Mouse (Mus musculus) embryonic facial prominence, embryonic 11.5 days (tissue): Measurements from ENCODE around the gene Frmpd2. TPM values are rescaled to one million over a fixed set of nuclear protein-coding genes. Genes with fewer than 3 reads are reported as not detected.

Experiments used
- ATAC-seq: fragments of 200-750 bp; cut with Nextera tagmentation; replicated peaks from 2 replicates; pipeline ENCODE4 v1.8.0; 2017; ENCODE audit warnings: low read depth; ENCODE audit not compliant: insufficient number of reproducible peaks, low FRiP score, low TSS enrichment
- DNase-seq: peaks from one replicate; pipeline ENCODE4 v3.0.0-alpha.2; 2015; ENCODE audit warnings: low spot score
- H3K27ac ChIP-seq: fragments of 300-500 bp; sonication (generic); replicated peaks from 2 replicates; pipeline ENCODE4 v1.5.1; 2014; ENCODE audit warnings: mild to moderate bottlenecking, low read depth, low read length, control low read depth
- H3K27me3 ChIP-seq: fragments of 300-500 bp; sonication (generic); 2 replicates; pipeline ENCODE4 v1.6.1; 2014; ENCODE audit warnings: mild to moderate bottlenecking, low read length, moderate library complexity, mixed read lengths; ENCODE audit not compliant: control insufficient read depth, insufficient read depth
- H3K36me3 ChIP-seq: fragments of 300-500 bp; sonication (generic); replicated peaks from 2 replicates; pipeline ENCODE4 v1.6.1; 2014; ENCODE audit warnings: low read depth, mild to moderate bottlenecking, low read length, moderate library complexity, mixed read lengths; ENCODE audit not compliant: control insufficient read depth, insufficient read depth
- H3K4me1 ChIP-seq: fragments of 300-500 bp; sonication (generic); 2 replicates; pipeline ENCODE4 v1.6.1; 2014; ENCODE audit warnings: low read length, mixed read lengths; ENCODE audit not compliant: control insufficient read depth, insufficient read depth
- H3K4me2 ChIP-seq: fragments of 300-500 bp; sonication (generic); 2 replicates; pipeline ENCODE4 v1.6.1; 2014; ENCODE audit warnings: low read depth, mild to moderate bottlenecking, control low read depth, low read length, moderate library complexity
- H3K4me3 ChIP-seq: fragments of 300-500 bp; sonication (generic); 2 replicates; pipeline ENCODE4 v1.5.1; 2014; ENCODE audit warnings: low read depth, low read length, control low read depth
- H3K9ac ChIP-seq: fragments of 300-500 bp; sonication (generic); replicated peaks from 2 replicates; pipeline ENCODE4 v1.6.1; 2014; ENCODE audit warnings: mild to moderate bottlenecking, control low read depth, low read length
- H3K9me3 ChIP-seq: fragments of 300-500 bp; sonication (generic); replicated peaks from 2 replicates; pipeline ENCODE4 v1.6.1; 2016; ENCODE audit warnings: mild to moderate bottlenecking, low read length, inconsistent platforms, mixed read lengths; ENCODE audit not compliant: control insufficient read depth
- WGBS: fragments of 180-500 bp; shearing (Covaris S2); extraction: QIAGEN DNeasy Blood & Tissue Kit; methylation state at CpG from one replicate; pipeline ENCODE4 v1.1.7; 2014; 5-methylcytosine and 5-hydroxymethylcytosine counted together
- polyA plus RNA-seq: library from polyadenylated mRNA; unstranded; fragments of >200 nt; fragmentation: Nextera tagmentation; extraction: Ambion mirVana; gene quantifications from 2 replicates; pipeline ENCODE4 v1.2.1, GENCODE M21; 2014

The Frmpd2 gene
- polyA plus RNA-seq, 1 experiment from 2014 or later: 0.04 TPM

DNA sequence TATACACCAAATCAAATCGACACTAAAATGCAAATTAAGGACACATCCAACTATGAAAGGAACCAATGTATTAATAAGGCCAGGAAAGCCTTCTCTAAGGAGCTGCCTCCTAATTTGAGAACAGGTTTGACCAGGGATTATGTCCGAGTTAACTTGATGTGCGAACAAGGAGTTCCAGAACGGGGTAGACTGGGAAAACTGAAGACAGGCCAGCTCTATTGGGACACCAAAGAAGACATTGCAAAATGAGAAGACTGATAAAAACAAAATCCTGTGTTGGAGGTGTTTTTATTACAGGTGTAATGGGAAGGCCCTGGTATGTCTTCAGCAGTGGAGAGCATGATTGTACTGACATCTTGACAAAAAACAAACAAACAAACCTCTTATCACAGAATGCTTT is 23.2 kb upstream of the Frmpd2 start:
- Histone ChIP-seq H3K36me3 (no peaks in the 10 kb centered on the region), H3K27me3 (no peaks in the 10 kb centered on the region), H3K9me3 (no peaks in the 10 kb centered on the region), H3K27ac (no peak overlapping the region), H3K4me2 (no peak overlapping the region), H3K4me1 (no peaks in the 10 kb centered on the region), H3K4me3 (no peak overlapping the region), H3K9ac (no peak overlapping the region)
- DNase-seq: no peak
- WGBS: 78% methylated on average over 4 of the region's 4 CpGs
- no peak for ATAC-seq

DNA sequence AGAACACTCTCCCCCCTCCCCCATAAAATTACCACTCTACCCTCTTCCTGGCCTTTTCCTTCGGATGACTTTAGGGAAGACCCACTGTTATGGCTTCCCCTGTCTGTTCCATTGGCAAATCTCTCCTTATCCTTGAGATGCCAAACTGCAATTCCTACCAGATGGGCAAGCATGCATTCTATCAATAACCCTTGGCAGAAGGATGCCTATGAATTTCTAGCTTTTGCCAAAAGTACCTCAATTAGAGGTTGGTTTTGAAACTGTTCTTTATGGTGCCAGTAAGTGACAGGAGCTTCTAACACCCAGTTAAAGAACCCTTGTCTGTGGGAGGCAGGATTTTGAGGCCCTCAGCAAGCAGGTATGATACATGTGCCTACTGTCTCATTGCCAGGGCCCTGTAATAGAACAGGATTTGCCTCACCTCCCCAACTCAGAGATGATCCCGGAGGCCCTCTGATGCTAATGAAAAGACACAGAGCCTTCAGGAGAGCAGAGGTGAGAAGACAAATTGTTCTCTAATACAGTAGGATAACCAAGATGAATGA is 22.1 kb upstream of the Frmpd2 start:
- H3K36me3 ChIP-seq: no peaks in the 10 kb centered on the region
- no peaks in the 10 kb centered on the region for H3K9me3 ChIP-seq
- DNase-seq: no peak
- no peak overlapping the region for H3K9ac ChIP-seq
- no peaks in the 10 kb centered on the region for H3K27me3 ChIP-seq
- H3K4me2 ChIP-seq: no peak overlapping the region
- ATAC-seq: no peak
- no peaks in the 10 kb centered on the region for H3K4me1 ChIP-seq
- no peak overlapping the region for H3K4me3 ChIP-seq
- 83% methylated on average over 2 of the region's 2 CpGs for WGBS
- H3K27ac ChIP-seq: no peak overlapping the region

DNA sequence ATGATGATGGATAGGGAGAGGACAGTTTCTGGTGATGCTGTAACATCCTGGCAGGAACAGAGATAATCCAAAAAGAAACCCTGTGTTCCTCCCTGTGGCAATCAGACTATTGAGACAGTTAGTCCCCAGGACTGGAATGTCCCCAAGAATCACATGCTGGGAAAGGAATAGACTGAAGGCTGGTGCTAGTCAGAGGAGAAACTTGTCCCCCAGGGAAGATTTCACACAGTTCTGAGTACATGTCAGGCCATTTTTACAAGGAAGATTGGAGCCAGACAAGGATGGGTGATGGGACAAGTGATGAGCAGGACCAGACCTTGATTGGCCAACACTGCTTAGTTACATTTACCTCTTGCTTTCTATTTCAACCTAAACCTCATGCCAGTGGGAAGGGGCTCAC is 21.2 kb upstream of the Frmpd2 start:
- ATAC-seq: no peak
- H3K9ac ChIP-seq: no peak overlapping the region
- no peak overlapping the region for H3K4me2 ChIP-seq
- no peaks in the 10 kb centered on the region for H3K27me3 ChIP-seq
- H3K9me3 ChIP-seq: no peaks in the 10 kb centered on the region
- H3K4me3 ChIP-seq: no peak overlapping the region
- no peaks in the 10 kb centered on the region for H3K4me1 ChIP-seq
- H3K27ac ChIP-seq: no peak overlapping the region
- H3K36me3 ChIP-seq: no peaks in the 10 kb centered on the region
- no peak for DNase-seq

DNA sequence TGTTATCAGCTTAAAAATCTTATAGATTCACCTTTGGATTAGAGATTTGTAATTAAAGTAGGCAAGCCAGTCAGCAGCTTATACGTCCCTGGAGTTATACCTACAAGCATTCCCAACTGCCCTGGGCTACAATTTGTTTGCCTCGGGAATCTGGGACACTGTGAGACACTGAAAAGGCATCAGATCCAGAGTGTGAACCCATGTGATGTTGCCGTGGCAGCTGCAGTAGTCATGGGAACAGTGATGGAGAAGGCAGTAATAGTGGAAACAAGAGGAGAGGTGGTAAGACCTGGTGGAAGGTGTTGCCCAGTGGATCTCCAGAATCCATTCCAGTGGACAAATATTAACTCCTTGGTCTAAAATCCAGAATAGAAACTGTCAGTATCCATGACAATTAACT is 7.8 kb upstream of the Frmpd2 start:
- no peak overlapping the region for H3K27ac ChIP-seq
- WGBS: 63% methylated on average over 3 of the region's 3 CpGs
- H3K4me2 ChIP-seq: no peak overlapping the region
- no peak overlapping the region for H3K9ac ChIP-seq
- ATAC-seq: no peak
- no peaks in the 10 kb centered on the region for H3K4me1 ChIP-seq
- H3K36me3 ChIP-seq: no peaks in the 10 kb centered on the region
- H3K9me3 ChIP-seq: no peaks in the 10 kb centered on the region
- no peaks in the 10 kb centered on the region for H3K27me3 ChIP-seq
- H3K4me3 ChIP-seq: no peak overlapping the region
- no peak for DNase-seq

DNA sequence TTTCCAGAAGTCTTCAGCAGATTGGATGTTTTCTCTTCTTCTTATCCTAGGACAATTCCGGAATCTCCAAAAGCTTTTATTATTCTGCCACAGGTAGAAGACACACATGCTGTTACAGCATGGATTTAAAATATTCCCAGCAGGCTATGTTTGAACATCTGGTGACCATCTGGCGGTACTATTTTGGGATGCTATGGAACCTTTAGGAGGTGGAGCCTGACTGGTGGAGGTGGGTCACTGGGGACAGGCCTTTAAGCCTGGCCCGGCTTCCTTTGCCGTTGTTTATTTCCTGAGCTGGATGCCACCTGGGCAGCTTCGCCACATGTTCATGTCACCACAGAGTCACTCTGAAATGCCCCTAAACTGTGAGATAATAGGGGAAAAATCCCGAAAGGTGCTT is 3.7 kb upstream of the Frmpd2 start:
- Histone ChIP-seq H3K36me3 (no peaks in the 10 kb centered on the region), H3K9me3 (no peaks in the 10 kb centered on the region), H3K4me3 (no peak overlapping the region), H3K9ac (no peak overlapping the region), H3K4me1 (no peaks in the 10 kb centered on the region), H3K27me3 (no peaks in the 10 kb centered on the region), H3K4me2 (no peak overlapping the region), H3K27ac (no peak overlapping the region)
- WGBS: 28% methylated on average over 6 of the region's 6 CpGs
- DNase-seq (peak; percentile 81), ATAC-seq (no peak)

DNA sequence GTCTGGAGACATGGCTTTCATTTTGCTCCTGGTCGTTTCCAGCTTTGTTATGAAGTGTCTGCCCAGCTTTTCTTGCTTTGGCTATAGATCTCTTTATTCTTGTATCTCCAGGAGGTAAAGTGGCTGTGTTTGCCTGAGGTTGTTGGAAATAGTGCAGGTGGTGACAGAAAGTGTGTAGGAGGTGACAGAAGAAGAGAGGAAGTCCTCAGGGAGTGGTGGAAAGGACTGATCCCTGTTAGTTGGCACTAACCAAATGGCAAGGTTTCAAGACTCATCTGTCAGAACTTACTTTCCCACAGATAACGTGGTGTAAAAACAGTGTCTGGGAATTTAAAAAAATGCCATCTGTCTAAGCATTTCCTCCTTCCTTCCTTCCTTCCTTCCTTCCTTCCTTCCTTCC is 3.0 kb downstream of the Frmpd2 start:
- H3K9ac ChIP-seq: no peak overlapping the region
- no peaks in the 10 kb centered on the region for H3K36me3 ChIP-seq
- 70% methylated on average over 2 of the region's 2 CpGs for WGBS
- H3K4me1 ChIP-seq: no peaks in the 10 kb centered on the region
- no peaks in the 10 kb centered on the region for H3K9me3 ChIP-seq
- no peak overlapping the region for H3K4me2 ChIP-seq
- H3K27me3 ChIP-seq: no peaks in the 10 kb centered on the region
- H3K27ac ChIP-seq: no peak overlapping the region
- DNase-seq (no peak), ATAC-seq (no peak)
- no peak overlapping the region for H3K4me3 ChIP-seq

DNA sequence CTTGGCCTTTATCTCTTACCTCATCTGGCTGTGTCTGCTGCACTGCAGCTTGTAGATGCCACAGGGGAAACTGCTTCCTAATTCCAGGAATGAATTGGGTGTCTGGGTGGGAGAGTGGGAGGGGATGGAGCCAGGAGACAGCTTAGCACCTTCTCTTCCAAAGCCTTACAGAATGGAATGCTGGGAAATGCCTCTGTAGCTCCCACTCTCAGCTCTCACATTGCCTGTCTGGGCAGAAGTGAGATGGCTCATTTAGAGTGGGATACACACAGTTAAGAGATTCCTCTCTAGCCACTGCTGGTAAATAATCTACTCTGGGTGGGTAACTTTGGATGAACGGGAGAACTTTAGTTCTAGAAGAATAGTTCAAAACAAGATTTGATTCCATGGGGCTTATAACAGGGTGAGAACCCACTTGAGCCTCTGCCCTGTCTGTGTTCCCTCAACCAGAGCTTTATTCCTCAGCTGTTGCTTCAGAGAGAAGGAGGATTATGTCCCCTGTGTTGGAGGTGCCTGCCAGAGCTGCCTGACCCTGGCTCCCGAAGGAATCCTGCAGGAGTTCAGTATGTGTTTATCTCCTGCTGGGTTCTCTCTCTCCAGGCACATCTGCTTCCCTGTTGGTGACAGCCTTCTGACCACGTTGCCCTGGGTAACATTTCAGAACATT is 4.7 kb downstream of the Frmpd2 start:
- Histone ChIP-seq H3K9ac (no peak overlapping the region), H3K4me1 (no peaks in the 10 kb centered on the region), H3K4me3 (no peak overlapping the region), H3K27me3 (no peaks in the 10 kb centered on the region), H3K27ac (no peak overlapping the region), H3K9me3 (no peaks in the 10 kb centered on the region), H3K4me2 (no peak overlapping the region), H3K36me3 (no peaks in the 10 kb centered on the region)
- 17% methylated on average over 3 of the region's 3 CpGs for WGBS
- ATAC-seq: no peak
- DNase-seq: no peak

DNA sequence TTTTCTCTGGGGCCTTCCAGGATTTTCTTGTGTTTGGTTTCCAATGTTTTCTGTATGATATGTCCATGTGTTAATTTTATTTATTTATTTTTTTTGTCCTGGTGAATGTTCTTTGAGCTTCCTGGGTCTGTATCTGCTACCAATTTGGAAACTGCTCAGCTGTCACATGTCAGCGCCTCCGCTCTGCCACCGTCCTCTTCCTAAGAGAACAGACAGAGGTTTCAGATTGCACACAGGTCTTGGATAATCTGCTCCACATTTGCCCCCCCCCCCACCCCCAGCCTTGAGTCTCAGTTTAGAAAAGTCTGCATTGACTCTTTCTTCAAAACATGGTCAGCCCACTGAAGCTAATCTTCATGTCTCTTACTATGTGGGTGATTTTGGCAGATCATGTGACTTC is 10.5 kb downstream of the Frmpd2 start:
- H3K4me1 ChIP-seq: no peaks in the 10 kb centered on the region
- no peaks in the 10 kb centered on the region for H3K9me3 ChIP-seq
- 23% methylated on average over 3 of the region's 3 CpGs for WGBS
- no peak overlapping the region for H3K4me3 ChIP-seq
- ATAC-seq (no peak), DNase-seq (peak; percentile 62)
- H3K4me2 ChIP-seq: no peak overlapping the region
- H3K9ac ChIP-seq: no peak overlapping the region
- H3K36me3 ChIP-seq: no peaks in the 10 kb centered on the region
- no peak overlapping the region for H3K27ac ChIP-seq
- no peaks in the 10 kb centered on the region for H3K27me3 ChIP-seq
